Mouse (Mus musculus) liver, embryonic 11.5 days (tissue): ENCODE results near the gene Tax1bp3. TPM values are rescaled to one million over a fixed set of nuclear protein-coding genes. Genes with fewer than 3 reads are reported as not detected.

Experiments used
- ATAC-seq: fragments of 200-750 bp; cut with Nextera tagmentation; replicated peaks from 2 replicates; pipeline ENCODE4 v1.8.0; 2017; ENCODE audit warnings: moderate number of reproducible peaks, mild to moderate bottlenecking, moderate TSS enrichment, moderate library complexity; ENCODE audit not compliant: low FRiP score
- DNase-seq: peaks from one replicate; pipeline ENCODE4 v3.0.0-alpha.2; 2017; ENCODE audit warnings: low spot score
- H3K27ac ChIP-seq: fragments of 300-500 bp; sonication (generic); 2 replicates; pipeline ENCODE4 v1.5.1; 2014; ENCODE audit warnings: mild to moderate bottlenecking, low read depth, low read length, control low read depth
- H3K27me3 ChIP-seq: fragments of 300-500 bp; sonication (generic); replicated peaks from 2 replicates; pipeline ENCODE4 v1.6.1; 2014; ENCODE audit warnings: low read length, mixed read lengths; ENCODE audit not compliant: control insufficient read depth, insufficient read depth
- H3K36me3 ChIP-seq: fragments of 300-500 bp; sonication (generic); 2 replicates; pipeline ENCODE4 v1.6.1; 2014; ENCODE audit warnings: mild to moderate bottlenecking, low read length, moderate library complexity, mixed read lengths; ENCODE audit not compliant: control insufficient read depth, insufficient read depth
- H3K4me1 ChIP-seq: fragments of 300-500 bp; sonication (generic); replicated peaks from 2 replicates; pipeline ENCODE4 v1.6.1; 2014; ENCODE audit warnings: low read length, mixed read lengths; ENCODE audit not compliant: control insufficient read depth, insufficient read depth
- H3K4me2 ChIP-seq: fragments of 300-500 bp; sonication (generic); 2 replicates; pipeline ENCODE4 v1.6.1; 2014; ENCODE audit warnings: mild to moderate bottlenecking, control low read depth, moderate library complexity
- H3K4me3 ChIP-seq: fragments of 300-500 bp; sonication (generic); 2 replicates; pipeline ENCODE4 v1.5.1; 2014; ENCODE audit warnings: low read depth, low read length, control low read depth
- H3K9ac ChIP-seq: fragments of 300-500 bp; sonication (generic); 2 replicates; pipeline ENCODE4 v1.6.1; 2014; ENCODE audit warnings: low read depth, low read length, control low read depth
- H3K9me3 ChIP-seq: fragments of 300-500 bp; sonication (generic); 2 replicates; pipeline ENCODE4 v1.6.1; 2016; ENCODE audit warnings: low read length, inconsistent platforms, mixed read lengths; ENCODE audit not compliant: control insufficient read depth
- WGBS: fragments of 180-500 bp; shearing (Covaris S2); extraction: QIAGEN DNeasy Blood & Tissue Kit; methylation state at CpG from one replicate; pipeline ENCODE4 v1.1.7; 2014; 5-methylcytosine and 5-hydroxymethylcytosine counted together
- polyA plus RNA-seq: library from polyadenylated mRNA; unstranded; fragments of >200 nt; fragmentation: Nextera tagmentation; extraction: Ambion mirVana; gene quantifications from 2 replicates; pipeline ENCODE4 v1.2.1, GENCODE M21; 2014

The Tax1bp3 gene
- polyA plus RNA-seq, 1 experiment from 2014 or later: 85.3 TPM

DNA sequence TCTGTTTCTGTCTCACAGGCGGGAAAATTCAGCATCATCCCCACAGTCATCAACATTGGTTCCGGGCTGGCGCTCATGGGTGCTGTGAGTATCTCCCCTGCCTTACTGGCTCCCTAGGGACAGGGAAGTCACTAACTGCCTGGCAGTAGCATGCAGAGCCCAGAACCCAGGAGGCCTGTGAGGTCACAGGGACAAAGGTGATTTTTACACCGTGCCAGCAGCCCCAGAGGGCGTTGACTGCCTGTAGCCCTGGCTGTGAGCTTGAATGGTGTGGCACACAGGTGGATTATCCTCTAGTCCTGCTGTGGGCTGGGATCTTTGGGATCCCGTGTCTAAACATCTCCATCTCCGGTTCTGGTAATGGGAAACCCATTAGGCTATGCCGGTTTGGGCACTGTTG, 8.8 kb upstream of the Tax1bp3 start:
- no peak overlapping the region for H3K4me3 ChIP-seq
- no peak overlapping the region for H3K27ac ChIP-seq
- DNase-seq: no peak
- no peak for ATAC-seq
- no peak overlapping the region for H3K9ac ChIP-seq
- 80% methylated on average over 8 of the region's 8 CpGs for WGBS
- no peaks in the 10 kb centered on the region; the same call in 1 of the 2 replicates for H3K4me1 ChIP-seq
- H3K36me3 ChIP-seq: peaks cover 3% of the 10 kb centered on the region; the same call in 1 of the 2 replicates
- H3K9me3 ChIP-seq: no peaks in the 10 kb centered on the region
- H3K27me3 ChIP-seq: no peaks in the 10 kb centered on the region
- no peak overlapping the region for H3K4me2 ChIP-seq

DNA sequence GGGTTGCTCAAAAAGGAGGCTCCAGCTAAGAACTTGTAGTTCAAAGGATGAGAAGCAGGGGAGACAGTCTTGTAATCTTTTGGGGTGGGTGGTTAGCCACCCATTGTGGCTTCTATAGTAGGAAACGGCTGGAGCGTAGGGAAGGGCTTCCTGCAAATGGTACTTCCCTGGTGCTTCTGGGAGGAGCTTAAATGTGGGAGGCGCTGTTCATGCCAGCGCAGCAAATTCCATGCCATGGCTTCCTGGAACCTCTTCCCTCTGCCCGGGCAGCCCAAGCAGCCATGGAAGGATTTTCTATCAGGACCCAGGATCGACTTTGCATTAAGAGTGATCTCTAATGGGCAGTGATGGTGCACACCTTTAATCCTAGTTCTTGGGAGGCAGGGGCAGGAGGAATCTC, 8.3 kb upstream of the Tax1bp3 start:
- no peaks in the 10 kb centered on the region; the same call in 1 of the 2 replicates for H3K4me1 ChIP-seq
- ATAC-seq (no peak), DNase-seq (no peak)
- no peak overlapping the region for H3K4me2 ChIP-seq
- no peak overlapping the region for H3K9ac ChIP-seq
- whole genome bisulfite sequencing: 82% methylated on average over 6 of the region's 6 CpGs
- H3K9me3 ChIP-seq: no peaks in the 10 kb centered on the region
- H3K27me3 ChIP-seq: no peaks in the 10 kb centered on the region
- no peak overlapping the region for H3K4me3 ChIP-seq
- H3K36me3 ChIP-seq: peaks cover 3% of the 10 kb centered on the region; the same call in 1 of the 2 replicates
- H3K27ac ChIP-seq: no peak overlapping the region

DNA sequence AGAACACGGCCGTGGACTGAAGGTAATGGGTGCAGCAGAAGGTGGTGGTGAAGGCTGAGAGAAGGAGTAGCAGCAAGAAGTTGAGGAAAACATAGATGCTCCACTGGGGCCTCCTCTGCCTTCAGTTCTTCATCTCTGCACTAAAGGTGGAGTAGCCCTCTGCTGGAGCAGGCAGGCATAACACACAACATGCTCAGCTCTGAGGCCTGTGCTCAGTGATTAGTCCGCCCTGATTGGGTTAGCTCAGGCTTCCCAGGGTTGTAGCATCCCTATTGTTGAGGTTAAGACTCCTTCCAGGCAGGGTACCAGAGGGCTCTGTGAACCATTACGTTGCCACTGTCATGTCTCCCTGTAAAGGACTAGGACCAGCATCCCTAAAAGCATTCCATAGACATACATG, 7.7 kb upstream of the Tax1bp3 start:
- WGBS: 56% methylated on average over 4 of the region's 4 CpGs
- H3K9ac ChIP-seq: no peak overlapping the region
- H3K4me3 ChIP-seq: no peak overlapping the region
- no peaks in the 10 kb centered on the region for H3K9me3 ChIP-seq
- ATAC-seq: peak; percentile 48; the same call in 1 of the 2 replicates
- peak; percentile 56 for DNase-seq
- H3K36me3 ChIP-seq: peaks cover 6% of the 10 kb centered on the region; the same call in 1 of the 2 replicates
- no peaks in the 10 kb centered on the region; the same call in 1 of the 2 replicates for H3K4me1 ChIP-seq
- H3K27ac ChIP-seq: no peak overlapping the region
- H3K4me2 ChIP-seq: no peak overlapping the region
- no peaks in the 10 kb centered on the region for H3K27me3 ChIP-seq

DNA sequence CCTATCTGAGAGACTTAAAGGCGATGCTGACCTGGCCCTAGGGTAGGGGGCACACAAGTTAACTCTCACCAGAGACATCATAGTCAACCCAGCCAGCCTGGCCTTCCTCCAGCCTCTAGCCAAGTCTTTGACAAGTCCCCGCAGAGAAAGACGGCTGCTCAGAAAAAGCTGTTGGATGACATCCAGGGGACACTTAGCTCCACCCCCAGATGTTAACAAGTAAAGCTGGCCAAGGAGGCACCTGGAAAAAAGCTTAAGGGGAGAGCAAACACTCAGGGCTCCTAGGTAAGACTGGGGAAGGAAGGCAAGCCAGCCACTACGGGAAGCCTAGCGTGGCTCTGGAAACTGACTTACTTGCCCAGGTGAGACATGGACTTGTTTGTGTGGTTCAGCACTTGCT, 4.7 kb upstream of the Tax1bp3 start:
- peaks cover 11% of the 10 kb centered on the region; the same call in 1 of the 2 replicates for H3K4me1 ChIP-seq
- no peak for ATAC-seq
- H3K27me3 ChIP-seq: no peaks in the 10 kb centered on the region
- H3K4me3 ChIP-seq: no peak overlapping the region
- H3K36me3 ChIP-seq: peaks cover 9% of the 10 kb centered on the region; the same call in 1 of the 2 replicates
- DNase-seq: no peak
- WGBS: 75% methylated on average over 5 of the region's 5 CpGs
- no peak overlapping the region for H3K27ac ChIP-seq
- H3K4me2 ChIP-seq: no peak overlapping the region
- no peak overlapping the region for H3K9ac ChIP-seq
- H3K9me3 ChIP-seq: no peaks in the 10 kb centered on the region

DNA sequence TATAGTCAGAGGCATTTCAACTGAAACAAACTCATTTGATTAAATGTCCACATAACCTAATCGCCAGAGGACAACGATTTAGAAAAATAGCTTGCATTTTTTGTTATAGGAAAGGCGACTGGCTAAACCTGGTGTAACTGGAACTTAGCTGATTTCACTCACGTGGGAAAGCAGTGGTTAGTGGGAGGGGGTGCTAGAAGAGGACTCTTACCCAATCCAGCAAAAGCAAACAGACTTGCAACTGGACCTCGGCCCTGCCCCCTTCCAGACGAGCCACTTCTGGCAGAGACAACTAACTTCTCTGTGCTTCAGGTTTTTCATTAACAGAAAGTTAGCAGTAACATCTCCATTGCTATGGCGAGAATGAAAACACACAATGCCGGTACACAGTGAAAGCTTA, 1.3 kb upstream of the Tax1bp3 start:
- H3K4me1 ChIP-seq: peaks cover 19% of the 10 kb centered on the region
- H3K27me3 ChIP-seq: no peaks in the 10 kb centered on the region
- H3K4me3 ChIP-seq: peak overlapping the region; percentile 96
- ATAC-seq (no peak), DNase-seq (no peak)
- peak overlapping the region; percentile 97 for H3K9ac ChIP-seq
- 37% methylated on average over 8 of the region's 8 CpGs for WGBS
- H3K27ac ChIP-seq: peak overlapping the region; percentile 44; the same call in 1 of the 2 replicates
- H3K9me3 ChIP-seq: no peaks in the 10 kb centered on the region
- H3K4me2 ChIP-seq: peak overlapping the region; percentile 77
- H3K36me3 ChIP-seq: peaks cover 9% of the 10 kb centered on the region; the same call in 1 of the 2 replicates

DNA sequence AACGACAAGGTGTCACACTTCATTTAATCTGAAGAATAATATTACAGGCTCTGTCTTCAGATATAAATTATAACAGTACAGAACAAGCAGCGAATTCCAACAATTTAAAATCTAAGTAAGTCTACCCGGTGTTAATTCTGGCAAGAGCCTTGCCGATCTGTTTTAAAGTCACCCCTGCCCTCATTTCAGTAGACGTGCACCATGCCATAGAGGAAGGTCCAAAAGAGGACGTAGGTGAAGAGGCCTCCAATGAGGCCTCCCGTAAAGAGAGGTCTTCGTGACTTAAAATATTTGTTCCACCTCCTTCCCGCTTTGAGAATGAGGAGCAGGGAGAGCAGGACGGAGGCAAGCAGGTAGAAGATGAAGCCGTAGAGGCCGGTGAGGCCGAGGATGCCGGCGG, 697 bp upstream of the Tax1bp3 start:
- Histone ChIP-seq H3K9ac (peak overlapping the region; percentile 97), H3K36me3 (peaks cover 9% of the 10 kb centered on the region; the same call in 1 of the 2 replicates), H3K9me3 (no peaks in the 10 kb centered on the region), H3K4me3 (peak overlapping the region; percentile 96), H3K27me3 (no peaks in the 10 kb centered on the region), H3K27ac (peak overlapping the region; percentile 44; the same call in 1 of the 2 replicates), H3K4me1 (peaks cover 19% of the 10 kb centered on the region), H3K4me2 (peak overlapping the region; percentile 77)
- under 1% methylated on average over 15 of the region's 15 CpGs for WGBS
- DNase-seq (no peak), ATAC-seq (peak; percentile 2; the same call in 1 of the 2 replicates)

DNA sequence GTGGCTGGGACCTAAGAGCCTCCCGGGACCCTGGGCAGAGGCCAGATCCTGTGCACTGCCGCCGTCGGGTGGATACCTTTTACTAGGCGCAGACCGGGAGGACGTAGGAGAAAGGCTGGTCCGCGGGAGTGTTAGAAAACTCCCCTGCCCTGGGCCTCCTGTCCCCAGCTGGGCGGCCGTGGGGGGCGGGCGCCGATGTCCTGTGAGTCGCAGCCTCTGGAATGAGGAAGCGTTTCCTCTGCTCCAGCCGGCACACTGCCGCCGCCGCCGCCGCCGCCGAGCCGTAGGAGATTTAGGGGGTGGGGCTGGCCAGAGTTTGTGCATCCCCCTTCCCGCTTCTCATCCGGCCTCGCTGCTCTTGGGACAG, 609 bp downstream of the Tax1bp3 start:
- peak overlapping the region; percentile 79 for H3K9ac ChIP-seq
- peak overlapping the region; percentile 96 for H3K4me3 ChIP-seq
- peak overlapping the region; percentile 94 for H3K4me2 ChIP-seq
- no peaks in the 10 kb centered on the region for H3K27me3 ChIP-seq
- H3K9me3 ChIP-seq: no peaks in the 10 kb centered on the region
- peak; percentile 80 for DNase-seq
- peaks cover 7% of the 10 kb centered on the region; the same call in 1 of the 2 replicates for H3K36me3 ChIP-seq
- peak overlapping the region; percentile 88 for H3K27ac ChIP-seq
- peaks cover 19% of the 10 kb centered on the region for H3K4me1 ChIP-seq
- 0% methylated on average over 28 of the region's 28 CpGs for WGBS
- peak; percentile 54 for ATAC-seq

DNA sequence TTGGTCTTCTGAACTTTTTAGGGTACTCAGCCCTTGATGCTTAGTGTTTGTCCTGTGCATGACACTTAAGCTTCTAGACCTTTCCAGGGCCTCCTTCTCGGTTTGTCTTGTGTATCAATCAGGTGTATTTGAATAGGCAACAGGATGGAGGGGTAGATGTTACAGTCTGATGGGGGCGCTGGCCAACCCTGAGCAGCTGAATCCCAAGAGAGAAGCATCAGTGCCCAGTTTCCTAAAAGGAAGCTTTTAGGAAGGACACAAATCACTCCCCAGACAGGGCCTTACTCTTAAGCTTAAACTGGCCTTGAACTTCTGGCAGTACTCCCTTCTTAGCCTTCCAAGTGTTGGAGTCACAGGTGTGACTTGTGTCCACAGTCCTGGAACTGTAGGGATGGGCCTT, 1.0 kb downstream of the Tax1bp3 start:
- Histone ChIP-seq H3K4me3 (peak overlapping the region; percentile 96), H3K9me3 (no peaks in the 10 kb centered on the region), H3K4me1 (peaks cover 19% of the 10 kb centered on the region), H3K36me3 (peaks cover 7% of the 10 kb centered on the region; the same call in 1 of the 2 replicates), H3K4me2 (peak overlapping the region; percentile 94), H3K27me3 (no peaks in the 10 kb centered on the region), H3K27ac (no peak overlapping the region), H3K9ac (peak overlapping the region; percentile 79)
- no peak for DNase-seq
- WGBS: 10% methylated on average over 2 of the region's 2 CpGs
- ATAC-seq: no peak

DNA sequence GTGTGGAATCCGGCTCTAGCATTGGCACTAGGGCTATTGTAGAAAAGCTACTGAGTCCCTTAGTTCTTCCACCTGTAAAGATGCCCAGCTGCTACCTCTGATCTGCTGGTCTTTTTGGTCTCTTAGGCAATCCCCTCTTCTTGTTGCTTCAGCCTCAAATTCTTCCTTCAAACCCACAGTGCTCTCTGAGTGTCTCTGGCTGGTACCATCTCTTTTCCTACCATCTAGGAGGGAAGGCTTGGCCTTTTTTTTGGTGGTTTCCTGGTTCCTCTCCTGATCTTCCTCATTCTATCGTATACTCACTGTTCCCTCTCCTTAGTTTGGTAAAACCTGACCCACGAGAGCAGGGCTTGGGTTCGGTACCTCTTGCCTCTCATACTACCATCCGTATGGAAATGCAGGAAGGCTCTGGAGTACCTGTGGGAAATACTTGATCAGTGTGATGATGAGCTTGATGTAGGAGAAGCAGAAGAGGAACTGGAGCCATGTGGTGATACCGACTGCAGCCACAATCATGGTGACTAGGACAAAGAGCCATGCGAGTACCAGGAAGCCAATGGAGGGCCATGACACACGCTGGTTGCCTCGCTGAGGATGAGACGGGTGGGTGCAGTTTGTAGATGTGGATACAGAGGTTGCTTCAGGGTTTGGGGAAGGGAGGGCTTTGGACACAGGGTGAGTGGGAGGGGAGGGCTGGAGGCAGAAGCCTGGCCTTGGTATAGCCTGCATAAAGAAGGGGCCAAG, 9.2 kb downstream of the Tax1bp3 start:
- H3K9ac ChIP-seq: no peak overlapping the region
- WGBS: 75% methylated on average over 10 of the region's 10 CpGs
- DNase-seq (no peak), ATAC-seq (no peak)
- no peak overlapping the region for H3K4me3 ChIP-seq
- no peak overlapping the region for H3K4me2 ChIP-seq
- H3K9me3 ChIP-seq: no peaks in the 10 kb centered on the region
- peaks cover 5% of the 10 kb centered on the region; the same call in 1 of the 2 replicates for H3K36me3 ChIP-seq
- H3K27ac ChIP-seq: no peak overlapping the region
- H3K4me1 ChIP-seq: no peaks in the 10 kb centered on the region
- no peaks in the 10 kb centered on the region for H3K27me3 ChIP-seq
